Mouse (Mus musculus): ENCODE data around the gene Hba-x. TPM values are rescaled to one million over a fixed set of nuclear protein-coding genes. Genes with fewer than 3 reads are reported as not detected.

The Hba-x gene
- total RNA-seq, 2 experiments from 2014 or later: 0.52 TPM; not detected in 1

Other genes starting within 250 kb of the Hba-x start
- under 1 TPM; 0.20 to 0.21 TPM for gene Il9r, start 76.1 kb upstream of the Hba-x start, total RNA-seq (2021)
- gene Snrnp25, start 71.0 kb upstream of the Hba-x start, total RNA-seq (2021): 10 to 100 TPM; 14.4 to 15.6 TPM
- 10 to 100 TPM; 31.9 to 33.0 TPM for gene Rhbdf1, start 54.1 kb upstream of the Hba-x start, total RNA-seq (2021)
- 10 to 100 TPM; 10.4 to 11.3 TPM for gene Mpg, start 49.9 kb upstream of the Hba-x start, total RNA-seq (2021)
- 10 to 100 TPM; 27.1 to 32.1 TPM for gene Nprl3, start 8.7 kb upstream of the Hba-x start, total RNA-seq (2021)
- gene Hba-a1, start 7.1 kb downstream of the Hba-x start, total RNA-seq (2021): over 10,000 TPM in 1 of 2 experiments, 1,000 to 10,000 TPM in 1; 3,912 to 12,509 TPM
- gene Hbq1b, start 10.6 kb downstream of the Hba-x start, total RNA-seq (2021): 1 to 10 TPM in 1 of 2 experiments, not detected in 1; 1.2 TPM
- over 10,000 TPM in 1 of 2 experiments, 1,000 to 10,000 TPM in 1; 3,595 to 11,404 TPM for gene Hba-a2, start 20.1 kb downstream of the Hba-x start, total RNA-seq (2021)
- under 1 TPM in 1 of 2 experiments, not detected in 1; 0.77 TPM for gene Hbq1a, start 23.7 kb downstream of the Hba-x start, total RNA-seq (2021)
- gene Sh3pxd2b, start 71.4 kb downstream of the Hba-x start, total RNA-seq (2021): 10 to 100 TPM; 30.1 to 31.0 TPM
- 10 to 100 TPM; 24.3 to 26.1 TPM for gene Ubtd2, start 179.0 kb downstream of the Hba-x start, total RNA-seq (2021)